Mouse (Mus musculus): ENCODE measurements around the gene Ak7.

DNA sequence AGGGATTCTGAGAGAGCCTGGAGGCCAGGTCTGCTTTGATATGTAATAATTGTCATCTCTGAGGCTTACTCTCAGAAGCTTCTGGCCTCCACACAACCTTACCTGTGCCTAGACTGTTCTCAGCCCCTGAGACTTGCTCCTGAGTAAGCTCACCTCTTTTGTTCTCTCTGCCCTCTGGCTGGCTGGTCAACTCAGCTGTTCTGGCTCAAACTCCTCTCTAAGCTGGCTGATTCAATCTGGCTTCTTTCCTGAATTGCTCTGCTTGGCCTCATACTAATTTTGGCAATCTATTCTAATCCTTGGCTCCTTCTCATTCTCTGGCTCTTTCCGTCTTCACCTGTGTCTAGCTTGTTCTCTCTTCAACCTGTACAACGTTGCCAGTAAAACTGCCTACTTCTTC, 53.1 kb downstream of the Ak7 start:
- TF ChIP-seq POLR2A (IDR thresholded peaks at IDR 0.05; ENCODE audit: extremely low read depth, insufficient read depth, low read length) (no peak), CTCF (IDR thresholded peaks at IDR 0.05; ENCODE audit: extremely low read depth, insufficient read depth, low read length) (no peak)
